Mouse (Mus musculus) CD8-positive naive resting alpha-beta T cell, adult 2 months (primary cell): ENCODE results near the gene Vmn1r213.

Experiments
- DNase-seq, 2 experiments: peaks; one replicate each; pipeline ENCODE4 v3.0.0; 2022; ENCODE audit warnings: low read depth in 2 of 2, low spot score in 2 of 2

Gene Vmn1r213

DNA sequence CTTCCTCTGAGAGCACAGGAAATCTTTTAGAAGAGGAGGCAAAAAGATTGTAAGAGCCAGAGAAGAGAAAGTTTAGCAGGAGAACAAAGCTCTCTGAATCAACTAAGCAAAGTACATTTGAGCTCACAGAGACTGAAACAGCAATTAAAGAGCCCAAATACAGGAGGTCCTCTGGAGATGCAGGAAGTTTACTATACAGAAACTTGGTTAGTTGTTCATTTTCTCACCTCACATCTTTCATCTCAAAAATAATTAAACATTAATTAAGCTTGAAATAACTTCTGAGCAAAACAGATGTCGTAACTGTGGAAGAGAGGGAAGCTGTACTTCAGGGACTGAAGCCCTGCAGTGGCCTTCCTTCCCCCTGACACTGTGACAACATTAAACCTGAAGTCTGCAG lies at the start of gene Vmn1r213:
Gene Vmn1r213, plus strand, starts transcription at position 301 of the 400 bp plus-strand sequence.
- no peak for DNase-seq

DNA sequence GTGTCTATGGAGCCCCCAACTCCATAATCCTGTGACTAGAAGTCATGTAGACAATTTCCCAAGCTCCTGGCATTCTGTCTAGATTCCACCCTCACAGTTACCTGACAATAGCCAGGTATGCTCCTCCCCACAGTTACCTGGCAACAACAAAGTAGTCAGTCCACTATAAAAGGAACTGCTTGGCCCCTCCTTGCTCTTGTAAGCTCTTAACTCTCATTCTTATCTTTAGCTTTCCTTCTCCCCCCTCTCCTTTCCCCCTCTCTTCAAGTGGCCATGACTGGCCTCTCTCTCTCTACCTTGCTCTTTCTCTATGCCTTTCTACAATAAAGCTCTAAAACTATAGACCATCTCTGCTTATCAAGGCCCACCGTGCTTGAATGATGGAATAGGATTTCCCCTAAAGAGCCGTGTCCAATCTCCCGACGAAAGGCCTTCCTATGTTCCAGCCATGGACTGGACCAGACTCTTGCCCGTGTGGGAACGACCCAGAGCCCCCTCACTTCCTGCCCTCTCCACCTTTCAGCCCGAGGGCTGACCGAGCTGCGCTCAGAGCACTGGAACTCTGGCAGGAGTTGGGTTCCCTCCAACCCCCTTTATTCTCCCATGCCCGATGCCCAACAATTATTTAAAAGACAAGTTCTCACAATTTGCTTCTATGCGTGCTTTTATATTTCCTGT lies 17.1 kb upstream of the Vmn1r213 start:
- DNase-seq: no peak

DNA sequence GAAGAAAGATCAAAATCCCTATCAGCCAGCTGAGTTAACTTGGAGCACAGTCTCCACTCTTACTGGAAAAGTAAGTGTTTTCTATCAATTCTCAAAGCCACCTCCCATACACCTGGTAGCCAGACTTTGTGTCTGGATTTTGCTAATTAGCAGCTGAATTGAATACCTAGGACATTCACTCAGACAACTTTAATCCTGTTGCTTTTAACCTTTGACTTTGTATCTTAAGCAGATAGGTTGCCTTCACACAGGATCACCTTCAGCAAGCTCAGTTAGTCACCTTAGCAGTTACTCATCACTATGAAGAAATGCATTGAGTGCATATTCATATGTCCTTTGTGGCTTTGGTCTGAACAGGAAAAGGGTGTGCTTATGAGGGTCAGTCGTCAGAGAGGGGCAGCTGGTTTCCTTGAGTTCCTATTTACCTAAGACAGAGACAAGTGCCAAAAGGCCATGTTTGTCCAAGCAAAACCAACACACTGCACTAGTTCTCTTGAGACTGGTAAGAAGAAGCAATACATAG lies 15.2 kb upstream of the Vmn1r213 start:
- no peak for DNase-seq

DNA sequence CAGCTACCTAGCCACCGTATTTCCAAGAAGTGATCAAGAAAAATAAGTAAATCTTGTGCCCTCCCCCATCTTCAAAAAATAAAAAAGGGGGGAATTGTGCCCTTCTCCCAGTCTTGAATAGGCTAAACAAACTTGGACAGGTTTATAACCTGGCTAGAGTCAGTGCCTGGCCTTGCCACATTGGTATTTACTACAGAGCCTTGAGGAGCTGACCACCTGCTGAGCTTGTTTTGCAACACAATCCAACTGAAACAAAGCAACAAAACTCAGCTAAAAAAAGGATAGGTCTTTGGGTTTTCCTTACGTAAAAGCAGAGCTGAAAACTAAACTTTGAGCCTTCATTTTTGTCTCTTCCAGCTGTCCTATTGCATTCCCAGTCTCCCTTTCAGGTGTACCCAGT lies 14.7 kb upstream of the Vmn1r213 start:
- DNase-seq: no peak

DNA sequence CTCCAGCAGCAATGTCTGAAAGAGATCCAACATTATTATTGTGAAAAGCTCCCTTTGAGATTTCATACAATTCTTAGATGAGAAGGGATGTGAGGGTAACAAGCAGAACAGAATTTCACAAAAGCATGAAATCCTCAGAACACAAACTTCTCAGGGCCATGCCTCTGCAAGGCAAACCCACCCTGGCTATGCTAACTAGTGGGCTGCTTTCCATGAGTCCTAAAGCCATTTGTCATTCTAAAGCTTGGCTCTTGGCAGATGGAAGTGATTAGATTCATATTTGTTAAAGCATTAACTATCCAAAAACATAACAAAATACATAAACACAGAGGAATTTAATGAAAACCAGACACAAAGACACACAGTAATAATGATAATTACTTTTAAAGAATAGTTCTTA lies 10.7 kb downstream of the Vmn1r213 start:
- DNase-seq: no peak

DNA sequence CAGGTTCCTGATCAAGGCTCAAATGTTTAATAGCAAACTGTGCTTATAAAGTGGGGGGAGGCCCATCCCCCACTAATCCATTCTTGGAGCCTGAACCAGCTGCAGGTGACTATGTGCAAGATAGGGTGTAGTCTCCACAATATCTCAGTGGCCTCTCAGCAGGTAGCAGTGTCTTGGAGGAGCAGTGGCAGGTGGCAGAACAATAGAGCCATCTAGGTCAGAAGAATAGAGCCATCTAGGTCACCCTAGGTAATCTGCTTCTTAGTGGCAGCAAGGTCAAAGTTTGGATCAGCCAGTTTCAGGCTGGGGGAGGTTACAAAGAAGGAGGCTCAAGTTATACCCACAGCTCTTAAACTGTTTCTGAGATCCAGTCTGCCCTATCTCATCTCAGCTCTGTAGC lies 17.4 kb downstream of the Vmn1r213 start:
- no peak for DNase-seq

- DNase-seq: no peak
These were observed 22.7 kb downstream of the Vmn1r213 start, which contains the start of gene Vmn1r214 for GRCm38 (mm10) chr13:23030118-23030517. Gene Vmn1r214 (plus strand): TSS chr13:23030418.

DNA sequence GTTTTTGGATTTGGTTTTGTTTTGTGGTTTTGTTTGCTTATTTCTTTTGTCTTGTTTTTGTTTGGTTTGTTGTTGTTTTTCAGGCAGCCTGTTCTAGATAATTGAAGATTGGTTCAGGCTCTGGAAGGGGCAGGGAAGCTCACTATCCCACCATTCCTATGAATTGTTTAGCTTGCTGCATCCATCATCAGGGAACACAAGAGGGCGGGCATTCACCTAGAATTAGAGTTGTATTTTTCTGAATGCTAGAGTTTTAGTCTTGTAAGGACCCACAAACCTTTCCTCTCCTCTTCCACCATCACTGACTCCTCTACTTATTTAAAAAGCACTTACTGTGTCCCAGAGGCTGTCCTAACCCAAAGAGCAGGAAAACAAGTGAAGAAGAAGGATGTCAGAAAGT lies 50.3 kb downstream of the Vmn1r213 start:
- DNase-seq: no peak
